Mouse (Mus musculus) NIH3T3 (cell line): ENCODE results near the gene Pou3f3.
A peak's percentile ranks its signal among the peaks of the same experiment; 100 is the strongest.

Source experiments
- DNase-seq: peaks from one replicate; pipeline ENCODE4 v3.0.0-alpha.2; 2012; ENCODE audit warnings: low read depth

The Pou3f3 gene

DNA sequence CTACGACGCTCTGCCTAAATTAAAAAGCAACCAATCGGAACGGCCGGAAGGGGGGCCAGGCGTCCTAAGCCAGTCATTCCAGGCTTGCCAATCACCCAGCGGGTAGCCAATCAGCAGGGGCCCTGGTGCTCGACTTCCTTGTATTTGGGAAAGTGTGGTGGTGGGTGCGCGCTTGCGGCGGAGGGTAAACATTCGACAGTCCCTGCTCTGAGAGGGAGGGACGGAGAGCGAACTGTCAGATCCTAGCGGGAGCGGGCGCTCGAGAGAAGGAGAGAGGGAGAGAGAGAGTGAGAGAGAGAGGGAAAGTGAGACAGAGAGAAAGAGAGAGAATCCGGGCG, at the start of gene Pou3f3:
Gene Pou3f3 (plus strand): TSS at position 191 of the 338 bp plus-strand sequence.
- DNase-seq: no peak

DNA sequence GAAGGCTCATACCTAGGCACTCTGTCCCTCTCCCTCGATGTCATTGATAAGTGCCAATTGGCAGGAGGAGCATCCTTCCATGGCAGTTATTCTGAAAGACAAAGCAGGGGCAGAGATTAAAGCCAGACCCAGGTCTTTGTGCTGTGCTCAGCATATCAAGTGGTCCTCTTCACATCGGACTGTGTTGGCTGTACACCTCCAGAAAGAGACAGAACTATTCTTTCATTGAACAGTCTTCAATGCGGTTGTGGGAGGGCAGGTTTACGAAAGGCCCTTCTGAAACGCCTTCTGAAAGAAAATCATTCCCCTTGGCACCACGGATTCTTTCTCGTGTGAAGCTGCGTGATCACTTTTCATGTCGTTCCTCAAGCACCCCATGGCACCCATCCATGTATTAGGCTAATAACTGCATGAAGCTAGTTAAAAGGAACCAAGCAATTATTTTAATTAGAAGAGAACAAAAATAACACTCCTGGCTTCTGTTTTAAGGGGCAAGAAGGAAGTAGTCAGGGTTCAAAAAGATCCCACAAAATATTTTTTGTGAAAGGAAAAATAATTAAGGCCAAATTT, 47.1 kb upstream of the Pou3f3 start:
- no peak for DNase-seq

DNA sequence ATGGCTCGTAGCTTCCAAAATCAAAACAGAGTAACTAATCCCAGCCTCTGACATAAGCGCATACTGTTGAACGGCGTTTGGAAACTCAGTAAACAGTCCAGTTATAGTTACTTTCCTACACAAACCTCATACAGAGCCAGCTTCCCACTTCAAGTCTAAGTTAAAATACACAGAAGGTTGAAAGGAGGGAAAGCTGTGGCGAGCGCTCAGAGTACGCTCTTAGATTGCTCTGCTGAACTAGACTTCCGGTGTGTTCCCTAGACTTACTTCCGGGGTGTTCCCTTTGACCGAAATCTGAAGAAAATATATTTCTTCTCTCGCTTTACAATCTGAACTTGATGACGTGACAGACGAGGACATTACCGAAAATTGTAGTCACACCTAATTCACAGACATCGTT, 44.1 kb upstream of the Pou3f3 start:
- DNase-seq: no peak

DNA sequence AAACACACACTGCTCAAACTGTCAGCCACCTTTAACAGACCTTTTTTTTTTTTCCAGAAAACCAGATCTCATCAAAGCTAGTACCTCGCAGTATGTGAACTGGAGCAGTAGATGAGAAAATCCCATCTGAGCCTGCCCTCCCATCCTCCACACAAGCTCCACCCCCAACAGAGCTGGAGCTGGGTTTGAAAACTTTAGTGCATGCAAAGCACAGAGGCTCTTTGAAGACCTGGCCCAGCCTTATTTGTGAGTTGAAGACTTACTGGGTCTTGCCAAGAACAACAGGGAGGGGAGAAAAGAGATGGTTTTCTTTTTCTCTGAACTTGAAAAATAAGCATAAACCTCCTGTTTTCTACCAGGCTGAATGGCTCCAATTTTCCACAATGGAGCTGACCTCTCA, 28.0 kb upstream of the Pou3f3 start:
- no peak for DNase-seq

DNA sequence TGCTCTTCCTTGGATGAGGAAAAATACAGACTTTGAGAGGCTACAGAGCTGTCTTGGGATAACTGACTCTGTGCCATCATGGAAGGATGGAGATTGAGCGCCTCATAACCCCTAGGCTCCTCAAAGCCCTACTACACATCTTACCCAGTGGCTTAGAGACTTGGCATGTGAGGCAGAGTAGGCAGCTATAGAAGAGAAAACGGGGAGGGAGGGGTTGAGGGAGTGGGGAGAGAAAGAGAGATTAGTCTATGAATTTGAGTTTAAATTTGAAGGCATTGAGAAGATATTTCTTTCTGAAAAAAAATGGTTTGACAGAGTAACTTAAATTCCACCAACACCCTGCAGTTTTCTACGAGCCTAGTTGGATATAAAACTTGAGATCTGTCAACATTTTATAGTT, 14.9 kb upstream of the Pou3f3 start:
- DNase-seq: no peak

DNA sequence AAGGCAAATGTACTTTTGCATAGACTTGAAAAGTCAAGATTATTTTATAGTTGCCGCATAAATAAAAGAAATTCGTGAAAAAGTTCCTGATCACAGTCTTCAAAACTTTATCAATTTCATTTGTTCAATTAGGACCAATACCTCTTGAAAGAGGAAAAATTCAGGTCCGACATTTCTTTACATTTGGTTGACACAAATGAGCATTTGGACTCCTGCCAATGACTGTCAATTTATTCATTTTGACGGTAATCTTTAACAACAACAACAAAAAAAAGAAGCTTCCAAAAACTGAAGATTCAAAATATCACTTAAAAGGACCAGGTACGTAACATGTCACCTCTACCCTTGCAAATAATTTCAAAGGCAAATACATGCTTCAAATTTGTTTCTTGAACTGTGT, 13.8 kb upstream of the Pou3f3 start:
- DNase-seq: no peak

DNA sequence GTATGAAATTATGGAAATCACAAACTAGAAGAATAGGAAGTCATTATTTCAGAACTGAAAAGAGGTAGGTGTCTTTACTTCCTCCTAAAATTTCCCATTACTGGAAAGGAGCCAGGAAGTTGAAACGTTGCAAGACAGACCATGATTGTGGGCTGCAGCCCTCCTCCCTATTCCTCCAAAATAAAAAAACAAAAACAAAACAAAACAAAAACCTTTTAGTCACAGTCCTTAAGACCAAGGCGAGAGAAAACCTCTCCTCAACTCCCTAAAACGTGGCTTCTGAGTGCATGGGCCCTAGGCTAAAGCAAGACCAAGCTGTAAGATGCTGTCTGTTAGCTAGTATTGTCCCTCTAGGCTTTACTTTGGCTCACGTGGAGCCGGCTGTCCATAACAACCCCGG, 11.7 kb upstream of the Pou3f3 start:
- DNase-seq: no peak

DNA sequence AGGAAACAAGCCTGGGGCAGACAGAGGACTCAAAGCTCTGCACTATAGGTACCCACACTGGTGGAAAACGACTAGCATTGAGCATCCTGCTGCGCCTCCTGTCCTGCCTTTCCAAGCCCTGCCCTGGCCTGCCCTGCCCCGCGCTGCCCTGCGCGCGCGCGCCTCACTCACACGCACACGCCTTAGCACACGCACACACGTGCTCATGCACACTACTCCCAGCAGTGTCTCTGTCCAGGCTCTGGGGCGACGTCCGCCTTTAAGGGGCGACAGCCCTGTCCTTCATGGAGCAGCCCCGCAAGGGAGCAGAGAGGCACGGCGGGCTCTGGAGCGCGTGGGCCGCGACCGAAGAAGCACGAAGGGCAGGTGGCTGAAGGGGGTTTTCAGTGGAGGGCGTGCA, 11.2 kb upstream of the Pou3f3 start:
- DNase-seq: no peak

DNA sequence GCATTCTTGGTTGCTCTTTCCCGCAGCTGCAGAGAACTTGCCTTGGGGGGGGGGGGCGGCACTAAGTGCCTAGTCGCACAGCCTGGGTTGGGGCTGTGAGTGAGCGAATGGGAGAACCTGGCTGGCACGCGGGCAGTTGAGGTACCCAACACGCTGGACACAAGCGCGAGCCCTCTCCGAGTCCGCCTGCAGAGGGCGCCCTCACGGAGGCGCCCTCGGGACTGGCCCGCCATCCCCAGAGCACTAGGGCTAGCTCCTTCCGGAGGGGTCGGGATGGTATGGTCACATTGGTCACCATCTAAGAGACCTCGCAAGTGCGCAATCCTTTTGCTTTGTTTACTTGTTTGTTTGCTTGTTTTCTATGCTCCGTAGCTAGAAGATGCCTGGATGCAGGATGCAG, 10.8 kb upstream of the Pou3f3 start:
- no peak for DNase-seq

DNA sequence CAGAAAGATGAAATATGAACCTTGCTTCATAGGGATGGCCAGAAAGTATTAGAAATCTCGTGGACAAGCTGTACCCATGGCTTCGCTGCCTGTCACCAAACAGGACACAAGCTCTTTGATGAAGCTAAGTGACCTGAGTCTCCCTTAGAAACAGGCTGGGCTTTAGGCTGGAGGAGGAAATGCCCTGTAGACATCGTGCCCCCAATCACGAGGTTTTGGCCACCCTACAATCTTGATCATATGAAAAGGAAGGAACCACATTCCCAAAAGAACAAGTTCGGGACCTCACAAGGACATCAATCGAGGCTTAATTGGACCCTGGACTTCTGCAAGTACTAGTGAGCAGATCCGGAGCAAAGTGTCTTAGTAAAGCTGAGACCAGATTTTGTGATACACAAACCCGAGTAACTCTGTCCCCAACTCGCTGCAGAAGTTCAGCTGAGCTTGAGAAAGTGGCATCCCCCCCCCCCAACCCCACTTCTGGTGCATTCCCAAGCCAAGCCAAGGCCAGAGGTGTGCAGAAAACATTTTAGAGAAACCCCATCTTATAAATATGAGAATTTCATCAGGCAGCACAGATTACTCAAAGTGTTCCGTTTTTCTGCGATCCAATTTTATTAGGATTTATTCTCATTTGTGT, 10.1 kb upstream of the Pou3f3 start:
- no peak for DNase-seq

DNA sequence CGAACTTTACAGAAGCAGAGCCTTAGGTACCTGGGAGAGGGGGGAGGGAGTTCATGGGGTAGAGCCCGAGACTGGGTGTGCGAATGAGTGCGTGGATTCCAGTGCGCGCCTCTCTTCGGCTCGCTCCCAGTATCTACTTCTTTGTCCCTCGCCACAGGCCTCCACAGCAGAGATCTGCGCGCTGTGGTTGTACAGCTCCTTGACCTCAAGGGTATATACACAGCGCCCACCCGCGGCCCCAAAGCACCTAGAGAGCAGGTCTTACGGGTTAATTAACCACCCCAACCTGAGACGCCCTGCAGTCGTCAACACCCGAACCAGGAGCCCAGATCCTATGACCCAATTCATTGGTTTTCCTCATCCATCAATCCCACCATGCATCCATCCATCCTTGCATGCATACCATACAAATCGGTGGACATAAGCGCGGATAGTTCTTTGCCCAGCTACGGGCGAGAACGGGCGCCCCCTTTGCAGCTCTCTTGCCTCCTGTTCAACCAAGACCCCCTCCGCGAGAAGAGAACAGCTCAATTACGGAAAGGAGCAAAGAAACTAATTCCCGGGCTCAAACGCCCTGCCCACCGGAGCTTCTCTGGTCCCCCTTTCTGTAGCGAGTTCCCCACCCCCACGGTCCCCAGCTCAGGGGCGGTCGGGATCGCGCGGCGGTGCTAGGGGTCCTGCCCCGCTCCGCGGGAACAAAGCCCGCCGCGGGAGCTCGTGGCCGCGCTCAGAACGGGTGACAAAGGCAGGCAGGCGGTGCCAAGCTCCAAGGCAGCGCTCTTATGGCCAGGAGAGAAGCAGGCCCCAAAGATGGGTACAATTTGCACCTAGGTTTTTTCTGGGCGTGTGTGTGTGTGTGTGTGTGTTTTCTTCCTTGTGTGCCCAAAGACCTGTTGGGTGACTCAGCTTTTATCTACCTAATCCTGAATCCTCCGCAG, 9.1 kb upstream of the Pou3f3 start:
- no peak for DNase-seq

DNA sequence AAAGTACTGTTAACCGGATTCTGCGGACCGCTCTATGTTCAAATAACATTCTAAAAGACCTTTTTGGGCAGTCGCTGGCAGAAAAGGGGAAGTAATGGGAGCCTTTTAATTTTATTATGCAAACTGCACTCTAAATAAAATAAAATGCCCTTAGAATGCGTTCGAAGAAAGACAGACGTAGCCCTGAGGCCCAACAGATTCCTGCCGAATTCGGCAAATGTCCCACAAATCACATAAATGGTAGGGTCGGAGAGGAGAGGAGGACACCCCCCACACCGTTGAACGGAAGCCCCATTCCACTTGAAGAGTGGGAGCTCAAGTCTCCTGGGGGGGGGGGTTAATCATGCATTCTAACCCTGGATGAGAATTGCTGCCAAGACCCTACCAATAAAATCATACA, 8.3 kb upstream of the Pou3f3 start:
- no peak for DNase-seq

DNA sequence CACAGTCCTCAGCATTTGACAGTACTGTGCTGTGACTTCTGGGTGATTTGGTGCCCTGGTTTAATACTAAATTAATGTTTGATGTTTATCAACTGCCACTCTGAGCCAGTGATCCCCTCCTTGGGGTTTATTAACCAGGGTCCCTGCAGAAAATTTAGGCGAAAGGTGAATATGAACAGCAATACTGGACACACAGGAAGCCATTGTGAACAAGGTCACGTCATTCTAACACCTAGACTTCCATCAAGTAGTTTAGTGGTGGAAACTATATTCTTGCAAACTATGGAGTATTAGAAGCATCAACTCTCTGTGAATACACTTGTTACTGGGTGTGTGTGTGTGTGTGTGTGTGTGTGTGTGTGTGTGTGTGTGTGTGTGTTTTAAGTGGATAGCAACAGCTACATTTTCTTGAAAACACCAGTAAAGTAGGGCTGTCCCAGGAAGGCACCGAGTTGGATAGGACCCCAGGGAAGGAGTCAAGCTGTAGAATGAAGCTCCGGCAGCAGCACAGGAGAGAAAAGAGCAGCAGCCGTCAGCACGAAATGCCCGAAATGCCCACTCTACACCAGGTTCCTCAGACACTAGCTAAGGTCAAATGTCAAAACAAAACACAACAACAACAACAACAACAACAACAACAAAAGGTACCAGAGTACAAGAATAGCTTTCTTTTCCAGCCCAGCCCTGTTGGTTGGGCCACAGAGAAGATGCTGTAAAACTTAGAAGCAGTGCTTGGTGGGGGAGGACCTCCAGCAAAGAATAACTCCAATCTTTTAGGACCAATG, 7.6 kb upstream of the Pou3f3 start:
- no peak for DNase-seq

DNA sequence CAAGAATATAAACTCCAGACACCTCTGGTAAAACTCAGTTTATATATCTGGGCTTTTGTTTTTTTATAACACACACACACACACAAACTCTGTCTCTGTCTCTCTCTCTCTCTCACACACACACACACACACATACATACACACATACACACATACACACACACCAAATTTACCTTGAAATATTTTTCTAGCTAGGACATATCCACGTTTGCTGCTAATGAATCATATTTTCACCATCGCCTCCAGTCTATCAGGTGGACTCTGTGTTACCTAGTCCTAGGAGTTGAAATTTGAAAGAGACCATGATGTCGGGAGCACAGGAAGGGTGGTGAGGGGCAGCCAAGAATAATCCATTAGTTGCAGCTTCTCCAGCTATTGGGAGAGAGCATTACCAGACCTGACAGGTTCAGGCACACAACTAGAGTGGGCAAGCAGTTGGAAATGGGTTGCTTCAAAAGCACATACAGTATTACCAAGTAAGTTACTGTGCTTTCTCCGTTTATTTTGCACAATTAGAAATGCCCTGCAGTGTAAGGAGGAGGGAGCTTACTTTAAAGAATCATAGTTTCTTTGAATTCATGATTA, 6.9 kb upstream of the Pou3f3 start:
- no peak for DNase-seq

DNA sequence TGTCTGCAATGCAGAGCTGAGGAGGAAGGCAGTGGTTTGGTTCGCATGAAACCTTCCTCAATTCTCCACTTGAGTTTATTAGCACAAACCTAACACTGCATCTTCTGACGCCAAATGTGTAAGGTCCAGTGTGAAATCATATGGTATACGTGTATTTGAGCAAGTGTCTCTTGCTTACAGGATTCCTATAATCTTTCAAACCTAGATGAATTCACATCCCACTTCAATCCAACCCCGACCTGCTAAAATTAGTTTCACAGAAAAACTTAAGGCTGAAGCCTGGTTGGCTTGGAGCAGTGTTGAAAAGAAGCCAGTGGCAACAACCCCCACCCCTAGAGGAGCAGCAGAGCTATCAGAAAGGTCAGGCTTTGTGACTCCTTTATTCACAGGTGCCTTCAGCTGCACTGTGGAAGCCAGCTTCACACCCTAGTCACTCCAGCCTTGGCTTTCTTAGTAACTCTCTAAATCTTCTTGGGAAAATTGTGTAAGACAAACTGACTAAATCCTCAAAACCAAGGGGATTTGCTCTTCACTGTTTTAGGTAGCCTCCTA, 5.5 kb upstream of the Pou3f3 start:
- DNase-seq: no peak

DNA sequence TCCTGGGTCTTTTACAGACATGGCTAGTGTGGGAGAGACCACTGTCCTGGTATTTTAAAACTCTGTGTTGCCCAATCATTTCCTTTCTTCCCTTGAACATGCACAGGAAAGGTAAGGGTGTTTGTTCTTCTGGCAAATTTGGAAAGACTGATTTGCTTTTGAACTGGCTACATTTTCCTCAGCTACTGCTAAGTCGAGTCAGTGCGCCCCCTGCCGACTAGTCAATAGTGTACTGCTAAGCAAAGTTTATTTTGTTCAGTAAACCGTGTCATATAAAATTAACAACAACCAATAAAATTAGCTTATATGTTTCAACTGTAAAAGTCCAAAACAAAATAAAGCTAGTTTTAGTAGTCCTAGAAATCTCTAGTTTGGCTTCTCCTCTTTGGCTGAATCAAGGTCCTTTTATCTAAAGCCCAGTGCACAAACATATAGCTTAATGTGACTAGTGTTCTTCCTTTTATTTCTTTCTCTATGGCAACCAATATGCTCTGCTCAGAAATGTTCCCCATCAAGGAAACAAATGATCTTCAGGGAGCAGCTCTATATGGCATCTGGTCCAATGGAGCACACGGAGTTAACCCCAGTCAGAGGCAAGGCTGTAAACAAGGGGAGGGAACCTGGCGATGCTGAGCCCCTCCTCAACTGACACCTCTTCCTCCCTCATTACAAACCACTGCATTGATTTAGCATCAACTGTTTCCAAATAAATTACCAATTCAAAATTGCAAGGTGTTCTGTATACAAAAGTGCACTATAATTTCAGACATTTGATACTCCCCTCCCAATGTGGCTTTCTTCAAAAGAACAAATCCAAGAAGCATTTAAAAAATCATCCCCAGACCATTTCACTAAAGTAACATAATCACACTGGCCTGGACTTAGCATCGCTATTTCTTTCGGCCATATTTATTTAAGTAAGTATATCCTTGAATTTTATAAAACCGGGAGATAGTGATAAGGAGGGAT, 4.1 kb upstream of the Pou3f3 start:
- DNase-seq: peak; percentile 81

DNA sequence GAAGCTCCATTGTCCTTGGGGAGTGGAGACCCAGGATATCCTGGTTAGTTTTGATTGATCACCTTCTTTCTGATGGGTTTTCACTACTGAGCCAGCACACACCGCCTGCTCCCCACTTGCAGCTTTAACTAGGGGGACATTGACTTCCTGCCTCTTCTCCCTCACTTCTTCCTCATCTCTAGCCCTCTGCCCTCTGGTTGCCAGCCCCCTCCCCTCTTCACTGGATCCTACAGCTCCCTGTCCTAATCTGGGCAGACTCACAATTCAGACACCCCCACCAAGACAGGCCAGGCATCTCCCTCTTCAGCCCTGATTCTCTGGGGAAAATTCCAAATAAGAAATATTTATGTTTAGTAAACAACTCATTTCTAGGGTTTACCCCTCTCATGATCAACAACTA, 3.3 kb upstream of the Pou3f3 start:
- DNase-seq: no peak

DNA sequence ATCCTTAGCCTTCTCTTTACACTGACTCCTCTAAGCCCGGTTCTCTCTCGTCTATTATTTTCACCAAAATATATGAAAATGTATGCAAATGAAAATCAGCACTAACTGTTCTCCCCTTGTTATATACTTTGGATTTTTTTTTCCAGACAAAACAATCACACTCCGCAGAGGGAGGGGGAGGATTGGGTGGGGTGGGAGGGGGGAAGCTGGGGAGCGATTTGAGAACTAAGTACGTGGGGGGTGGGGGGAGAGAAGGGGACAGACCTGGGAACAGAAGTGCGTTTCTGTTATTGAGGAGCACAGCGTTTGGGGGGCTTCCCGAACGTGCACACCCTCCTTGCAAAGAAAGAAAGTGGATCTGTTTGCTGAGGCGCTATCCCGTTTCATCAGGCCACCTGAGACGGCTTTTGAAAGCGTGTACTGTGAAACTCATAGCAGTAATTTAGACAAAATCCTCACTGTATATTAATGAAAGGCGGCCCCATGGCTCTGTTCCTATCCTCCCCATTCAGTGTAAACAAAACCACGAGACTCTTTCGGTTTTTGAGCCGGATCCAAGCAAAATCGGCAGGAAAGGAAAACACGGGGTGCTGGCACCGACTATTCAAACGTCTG, 2.4 kb upstream of the Pou3f3 start:
- DNase-seq: peak; percentile 11

DNA sequence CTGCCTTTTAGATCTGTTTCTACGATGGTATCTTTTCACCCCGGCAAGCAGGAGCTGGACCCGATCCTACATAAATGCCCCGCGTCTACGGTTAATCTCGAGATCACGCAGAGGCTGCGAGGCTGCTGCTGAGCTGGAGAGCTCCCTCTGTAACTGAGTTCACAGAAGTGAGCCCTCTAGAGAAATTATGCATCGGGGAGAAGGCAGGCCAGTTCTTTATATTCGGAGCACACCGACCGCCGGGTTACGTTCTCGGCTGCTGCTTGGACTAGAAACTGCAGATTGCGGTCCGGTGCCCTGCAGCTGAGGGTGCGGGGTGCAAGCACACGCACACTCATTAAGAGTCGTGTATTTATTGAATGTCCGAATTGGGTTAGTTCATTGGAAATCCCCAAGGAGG, 1.7 kb upstream of the Pou3f3 start:
- DNase-seq: no peak

DNA sequence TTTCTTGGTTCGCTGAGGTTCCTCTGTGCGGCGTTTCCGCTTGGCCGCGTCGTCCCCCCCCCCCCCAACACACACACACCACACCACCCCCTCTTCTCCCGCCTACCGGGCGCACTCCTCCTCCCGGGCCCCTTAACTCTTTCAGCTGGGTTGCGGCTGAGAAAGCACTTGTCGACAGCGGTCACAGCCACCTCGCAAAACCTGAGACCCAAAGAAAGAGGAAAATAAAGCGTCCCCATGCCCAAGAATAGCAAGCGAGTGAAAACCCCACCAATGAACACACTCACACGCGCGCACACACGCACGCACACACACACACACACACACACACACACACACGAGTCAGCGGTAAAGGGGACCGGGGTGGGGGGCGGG, 1.3 kb upstream of the Pou3f3 start:
- no peak for DNase-seq
